Mouse (Mus musculus): ENCODE measurements around the gene Meis2. TPM values are rescaled to one million over a fixed set of nuclear protein-coding genes. Genes with fewer than 3 reads are reported as not detected.

Gene Meis2
- total RNA-seq, 2 experiments from 2014 or later, result 93.8 to 104 TPM

DNA sequence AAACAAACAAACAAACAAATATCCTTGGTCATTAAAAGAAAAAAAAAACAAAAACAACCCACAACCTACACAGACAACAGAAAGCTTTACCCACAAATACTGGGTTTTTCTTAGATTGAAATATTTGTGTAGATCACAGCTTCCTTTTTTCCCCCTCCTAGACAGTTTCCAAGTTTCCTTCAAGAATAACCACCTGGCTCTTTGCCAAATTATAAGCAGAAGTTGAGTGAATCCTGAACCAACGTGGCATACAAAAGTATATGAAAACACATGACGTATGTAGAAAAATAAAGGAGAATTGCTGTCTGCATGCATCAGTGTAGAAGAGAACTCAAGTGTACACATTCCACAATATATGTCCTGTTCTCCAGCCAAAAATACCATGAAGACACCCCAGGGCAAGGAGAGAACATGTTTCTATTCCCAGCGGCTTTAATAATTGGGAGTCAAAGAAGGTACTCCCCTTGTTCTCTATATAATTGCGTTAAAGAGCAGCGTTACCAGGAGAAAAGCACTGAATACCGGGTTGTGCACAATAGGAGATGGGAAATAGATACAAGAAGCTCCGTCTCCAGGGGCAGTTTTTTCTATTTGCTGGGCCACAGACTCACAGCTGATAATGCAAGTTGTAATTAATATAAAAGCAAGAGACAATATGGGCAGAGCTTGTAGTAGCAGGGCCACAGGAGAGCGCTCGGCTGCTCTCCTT lies 13.6 kb downstream of the Meis2 start:
- no peak for DNase-seq

DNA sequence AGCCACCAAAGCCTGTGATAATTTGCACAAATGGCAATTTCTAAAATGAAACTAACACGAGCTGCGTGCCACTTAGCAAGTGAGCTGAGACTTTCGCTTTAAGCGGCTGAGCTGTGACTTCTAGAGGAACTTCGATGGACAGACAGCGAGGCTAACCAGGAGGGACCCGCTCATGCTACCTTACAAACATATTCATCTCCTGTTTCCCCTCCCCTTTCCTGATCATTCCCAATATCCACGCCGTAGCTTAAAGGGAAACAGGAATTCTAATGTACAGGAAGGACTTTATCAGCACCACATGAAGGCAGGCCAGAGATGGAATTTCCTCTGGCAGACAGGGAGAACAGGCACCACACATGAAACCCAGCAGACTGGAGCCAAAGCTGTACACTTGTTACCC lies 15.9 kb downstream of the Meis2 start:
- DNase-seq, result no peak

DNA sequence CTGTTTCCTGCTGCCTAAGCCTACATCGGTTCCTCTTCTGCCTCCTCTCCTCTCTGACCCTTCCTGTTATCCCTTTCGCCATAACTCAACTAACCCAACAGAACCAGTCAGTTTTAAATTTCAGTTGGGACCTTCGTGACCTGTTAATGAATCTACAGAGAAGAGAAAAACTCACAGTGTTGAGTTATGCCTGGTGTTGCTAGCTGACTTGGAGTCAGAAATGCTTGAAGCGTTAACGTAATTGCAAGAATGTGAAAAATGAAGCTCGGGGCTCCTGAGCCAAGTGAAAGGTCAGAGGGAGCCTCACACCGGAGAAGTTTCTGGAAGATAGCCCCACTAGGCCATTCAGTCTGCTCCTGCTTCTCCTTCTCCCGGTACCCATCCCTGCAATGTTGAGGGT lies 18.3 kb downstream of the Meis2 start:
- DNase-seq, result no peak

DNA sequence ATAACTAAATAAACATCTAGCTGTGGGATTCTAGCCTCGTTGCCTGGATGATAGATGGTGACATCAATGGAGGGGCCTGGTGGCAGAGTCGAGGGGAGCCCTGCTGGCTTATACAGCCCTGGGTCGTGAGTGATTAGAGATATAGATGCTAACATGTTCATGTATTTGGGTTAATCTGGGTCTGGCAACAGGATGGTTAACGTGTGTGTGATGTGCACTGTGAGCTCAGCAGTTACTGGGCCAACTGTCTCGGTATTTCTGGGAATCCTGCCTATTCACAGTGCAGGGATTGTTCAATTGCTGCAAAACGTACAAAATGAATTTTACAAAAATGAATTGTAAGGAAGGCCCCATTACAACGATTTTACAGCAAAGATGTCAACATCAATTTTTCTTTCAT lies 20.6 kb downstream of the Meis2 start:
- no peak for DNase-seq

DNA sequence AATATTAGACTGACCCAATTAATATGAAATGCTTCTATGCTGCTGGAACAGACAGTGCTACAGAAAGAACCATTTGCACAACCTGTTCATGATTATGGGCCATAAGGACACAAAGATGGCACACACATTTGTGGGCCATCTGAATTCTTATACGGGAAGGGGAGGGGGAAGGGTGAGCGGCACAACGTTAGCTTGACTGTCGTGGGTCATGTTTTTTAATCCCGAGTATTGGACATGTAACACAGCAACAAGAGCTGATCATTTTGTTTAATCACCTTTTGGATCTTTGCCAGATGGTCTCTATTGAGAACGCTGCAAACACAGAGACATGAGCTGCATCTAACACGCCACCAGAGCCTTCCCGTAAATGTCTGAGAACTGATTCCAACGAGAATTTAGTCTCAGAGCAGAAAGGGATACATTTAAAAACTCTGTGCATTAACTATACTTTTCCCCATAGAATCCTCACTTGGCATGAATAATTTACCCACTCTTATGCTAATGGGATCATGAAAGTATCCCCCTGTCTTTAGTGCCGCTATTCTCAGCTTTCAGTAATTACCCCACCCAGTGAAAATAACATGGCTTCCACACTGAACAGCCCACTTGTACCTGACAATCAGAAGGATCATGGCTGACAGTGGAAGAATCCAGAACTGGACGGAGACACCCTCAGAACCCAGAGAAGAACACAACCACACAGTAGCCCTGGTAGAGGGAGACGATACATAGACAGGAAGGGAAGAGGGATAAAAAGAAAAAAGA lies 22.5 kb downstream of the Meis2 start:
- DNase-seq, result no peak

DNA sequence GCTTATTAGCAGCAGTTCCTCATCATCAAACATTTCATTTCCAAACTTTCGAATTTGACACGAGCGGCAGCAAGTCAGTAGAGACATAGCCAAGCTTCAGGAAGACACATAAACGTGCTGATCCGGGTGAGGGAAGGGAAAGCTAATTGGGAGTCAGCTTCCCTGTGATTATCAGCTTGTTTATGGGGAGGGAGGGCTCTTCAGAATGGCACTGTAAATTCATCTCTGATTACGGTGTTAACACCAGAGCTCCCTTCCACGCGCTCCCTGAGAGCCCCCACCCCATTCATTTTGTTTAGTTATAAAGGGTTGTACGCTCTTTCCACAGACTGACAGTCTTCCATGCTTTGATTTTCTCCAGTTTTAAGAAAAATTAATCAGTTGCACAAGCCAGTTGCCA lies 23.2 kb downstream of the Meis2 start:
- no peak for DNase-seq

DNA sequence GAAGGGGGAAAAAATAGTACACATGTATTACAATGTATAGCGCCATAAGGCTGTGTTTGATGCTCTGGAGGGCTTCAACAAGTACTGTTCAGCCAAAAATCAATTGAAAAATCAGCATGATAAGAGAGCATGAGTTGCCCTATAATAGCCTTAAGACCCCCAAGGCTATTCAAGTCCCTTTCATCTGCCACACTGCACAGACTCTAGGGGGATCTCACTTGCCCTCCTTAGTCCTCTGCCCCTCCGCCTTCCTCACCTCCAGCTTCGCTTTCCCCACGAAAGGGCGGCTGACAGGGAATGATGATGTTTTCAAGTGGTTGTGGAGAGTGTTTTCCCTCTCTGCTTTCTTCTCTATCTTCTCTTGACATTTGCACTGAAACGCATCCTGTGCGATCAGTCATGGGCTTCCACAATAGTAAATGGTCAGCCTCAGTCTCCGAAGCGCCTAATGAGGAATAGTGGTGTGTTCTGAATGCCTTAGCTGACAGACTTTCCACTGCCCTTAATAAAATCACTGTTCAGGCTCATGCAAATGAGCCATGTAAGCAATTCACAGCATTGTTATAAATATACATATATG lies 23.9 kb downstream of the Meis2 start:
- no peak for DNase-seq

DNA sequence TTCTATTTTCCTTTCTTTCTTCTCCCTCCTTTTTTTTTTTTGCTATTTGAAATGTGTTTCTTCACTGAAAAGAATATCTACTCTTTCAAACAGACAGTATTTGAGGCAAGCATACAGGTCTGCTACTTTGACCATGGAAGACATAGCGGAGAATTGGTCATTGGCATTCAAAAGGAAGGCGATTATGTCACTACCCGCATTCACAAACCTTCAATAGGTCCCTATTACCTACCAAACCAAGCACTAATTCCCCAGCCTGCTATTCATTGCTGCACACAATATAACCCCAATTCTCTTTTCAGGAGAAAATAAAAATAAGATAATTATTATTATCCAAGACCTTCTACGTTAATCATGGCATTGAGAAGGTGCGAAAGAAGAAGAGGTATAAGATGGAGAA lies 30.3 kb downstream of the Meis2 start:
- no peak for DNase-seq

DNA sequence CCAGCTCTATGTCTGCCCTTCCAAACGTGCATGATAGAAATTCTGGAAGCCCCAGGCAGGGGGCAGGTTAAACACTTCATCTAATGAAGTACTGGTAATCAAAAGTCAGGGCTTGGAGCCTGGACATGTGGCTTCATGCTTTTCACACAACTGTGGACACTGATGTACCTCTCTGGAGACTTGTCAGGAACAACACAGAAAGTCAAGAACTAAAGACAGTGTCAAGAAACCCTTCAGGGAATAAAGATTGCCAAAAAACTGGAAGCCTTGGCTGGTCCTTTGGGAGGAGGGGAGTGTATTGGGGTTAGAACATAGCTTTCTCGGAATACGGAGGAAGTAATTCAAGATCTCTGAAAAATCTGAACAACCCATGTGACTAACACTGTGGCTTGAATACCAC lies 37.5 kb downstream of the Meis2 start:
- DNase-seq, result no peak

DNA sequence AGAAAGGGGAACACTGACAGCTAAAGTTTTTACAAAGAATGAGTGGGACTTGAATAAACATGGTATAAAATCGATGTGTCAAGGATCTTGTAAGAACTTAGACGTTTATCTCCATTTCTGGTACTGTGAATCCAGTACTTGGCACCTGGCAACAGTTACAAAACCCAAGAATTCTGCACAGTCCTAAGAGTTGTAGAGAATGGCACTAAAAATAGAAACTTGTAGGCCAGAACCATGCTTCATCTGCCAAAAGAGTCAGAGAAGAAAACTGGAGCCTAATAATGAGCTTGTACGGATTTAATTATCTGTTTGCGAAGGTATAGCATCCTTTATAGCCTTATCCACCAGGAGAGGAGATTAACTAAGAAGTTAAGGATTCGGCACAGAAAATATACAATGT lies 42.8 kb downstream of the Meis2 start:
- DNase-seq, result no peak

DNA sequence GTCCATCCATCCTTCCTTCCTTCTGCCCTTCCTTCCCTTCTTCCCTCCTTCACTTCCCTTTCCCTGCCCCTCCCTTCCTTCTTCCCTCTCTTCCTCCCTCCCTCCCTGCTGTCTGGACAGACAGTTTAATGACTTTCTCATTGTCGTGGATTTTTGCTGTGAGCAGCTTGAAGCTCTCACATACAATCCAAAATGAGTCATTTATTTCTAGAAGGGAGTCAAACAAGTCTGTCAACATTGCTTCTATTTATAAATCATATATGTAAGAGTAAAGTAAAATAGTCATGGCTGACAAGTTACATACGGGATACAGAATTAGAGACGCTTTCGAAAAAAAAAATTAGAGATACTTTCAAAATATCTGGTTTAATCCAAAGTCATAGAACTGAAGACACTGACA lies 43.7 kb downstream of the Meis2 start:
- no peak for DNase-seq

DNA sequence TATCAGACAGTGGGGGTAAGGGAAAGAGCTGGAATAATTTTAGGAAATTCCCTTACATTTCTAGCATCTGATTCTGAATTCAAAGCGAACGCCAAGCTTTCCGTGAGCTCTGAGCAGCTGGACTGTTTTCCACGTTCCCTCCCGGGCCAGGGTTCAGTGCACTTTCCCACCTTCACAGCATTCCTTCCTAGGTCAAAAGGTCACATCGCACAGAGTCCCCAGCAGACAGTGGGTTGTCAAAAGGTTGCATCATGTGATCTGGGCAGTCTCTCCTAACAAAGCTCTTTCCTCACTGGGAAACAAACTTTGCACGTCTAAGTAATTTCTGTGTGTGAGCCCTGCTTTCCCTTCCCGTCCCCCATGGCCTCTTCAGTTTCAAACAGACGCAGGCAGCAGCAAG lies 44.6 kb downstream of the Meis2 start:
- DNase-seq, result peak; percentile 30

DNA sequence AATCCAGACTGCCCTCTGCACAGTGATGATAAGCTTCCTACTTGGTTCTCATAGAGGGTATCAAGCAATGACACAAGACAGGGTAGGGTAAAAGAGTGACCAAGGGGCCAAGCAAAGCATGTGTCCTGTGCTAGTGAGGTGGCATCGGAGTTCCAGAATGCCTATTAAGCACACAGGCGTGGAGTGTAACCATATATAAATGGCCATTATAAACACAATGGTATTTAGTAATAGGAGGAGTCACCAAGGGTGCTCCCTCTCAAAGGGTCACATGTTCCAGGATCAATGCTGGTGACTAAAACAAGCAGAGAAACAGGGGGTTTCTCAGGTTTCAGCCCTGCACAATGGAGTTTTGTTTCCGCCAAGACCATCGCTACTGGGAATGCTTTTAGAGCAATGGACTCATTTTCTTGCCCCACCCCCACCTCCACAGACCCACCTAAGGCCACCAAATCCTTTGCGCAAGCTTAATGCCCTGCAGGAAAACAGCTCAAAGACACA lies 45.1 kb downstream of the Meis2 start:
- no peak for DNase-seq

DNA sequence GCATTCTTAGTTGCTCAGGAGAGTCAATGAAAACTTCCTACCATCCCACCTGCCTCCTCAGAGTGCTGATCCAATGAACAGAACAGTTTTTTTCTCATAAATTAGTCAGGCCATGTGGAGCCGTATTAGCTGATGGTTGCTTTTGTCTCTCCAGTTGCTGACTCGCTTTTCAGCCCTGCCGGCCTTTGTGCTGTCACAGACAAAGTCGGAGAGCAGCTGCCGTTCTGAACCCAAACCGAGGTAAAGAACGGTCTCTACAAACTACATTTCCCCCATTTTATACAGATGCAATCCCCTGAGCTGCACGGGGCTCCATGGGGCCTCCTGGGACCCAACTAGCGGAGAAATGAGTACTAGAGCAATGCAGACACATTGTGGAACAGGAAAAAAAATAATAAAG lies 45.7 kb downstream of the Meis2 start:
- DNase-seq, result no peak

DNA sequence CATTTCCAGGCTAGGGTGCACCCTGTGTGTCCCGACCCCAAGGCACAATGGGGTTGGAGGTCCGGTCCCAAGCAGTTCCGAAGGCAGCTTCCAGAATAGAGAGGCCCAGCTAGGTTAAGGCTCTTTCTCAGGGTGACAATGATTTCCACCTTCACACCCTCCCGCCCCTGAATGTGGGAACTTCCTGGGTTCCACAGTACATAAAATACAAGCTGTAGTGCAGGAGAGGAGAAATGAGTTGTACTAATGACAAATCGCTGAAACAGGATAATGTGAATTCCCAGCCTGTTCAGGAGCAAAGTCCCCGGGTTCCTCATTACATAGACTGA lies 46.2 kb downstream of the Meis2 start:
- DNase-seq, result no peak

DNA sequence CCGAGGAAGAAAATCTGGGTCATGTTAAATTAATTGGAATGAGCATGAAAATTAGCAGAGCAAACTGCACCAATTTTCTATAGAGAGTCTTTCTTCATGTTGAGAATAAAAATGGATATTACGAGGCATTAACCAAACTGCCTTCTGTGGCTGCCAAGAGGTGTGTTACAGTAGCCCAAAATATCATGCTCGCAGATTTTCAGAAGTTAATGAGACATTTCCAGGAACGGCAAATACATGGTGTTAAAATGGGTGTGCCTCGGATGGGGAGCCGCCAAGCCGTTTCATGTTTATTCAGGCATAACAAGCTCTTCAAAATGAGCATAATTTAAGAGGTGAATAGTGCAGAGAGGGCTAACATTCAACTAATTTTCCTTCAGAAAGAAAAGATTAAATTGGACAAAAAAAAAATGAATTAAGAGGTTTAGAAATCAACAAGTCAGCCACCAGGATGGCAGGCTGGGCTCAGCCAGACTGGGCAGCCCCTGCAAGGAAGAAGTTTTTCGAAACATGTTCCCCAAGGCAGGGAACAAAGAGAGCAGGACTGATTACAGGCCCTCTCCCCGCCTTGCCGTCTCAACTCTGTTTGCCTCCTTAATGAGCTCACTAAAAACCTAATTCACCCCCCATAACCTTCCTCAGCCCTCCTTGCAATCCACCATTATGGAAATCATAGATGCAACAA lies 46.7 kb downstream of the Meis2 start:
- no peak for DNase-seq

DNA sequence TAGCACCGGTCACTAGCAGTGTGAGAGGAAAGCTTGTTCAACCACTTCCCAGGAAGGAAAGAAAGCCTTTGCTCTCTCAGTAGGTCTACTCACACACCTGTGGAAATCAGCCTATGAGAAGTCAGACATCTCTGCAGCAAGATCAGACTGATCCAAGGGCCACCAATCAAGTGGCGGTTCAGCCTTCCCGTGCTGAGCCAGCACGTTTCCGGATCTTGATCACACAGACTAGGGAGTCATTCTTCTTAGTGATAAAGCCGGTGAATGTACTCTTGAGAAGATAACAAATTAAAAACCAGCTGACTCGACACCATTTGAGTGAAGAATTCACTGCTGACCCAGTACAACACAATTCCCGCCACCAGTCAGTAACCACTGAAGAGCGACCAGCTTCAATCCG lies 50.1 kb downstream of the Meis2 start:
- no peak for DNase-seq

DNA sequence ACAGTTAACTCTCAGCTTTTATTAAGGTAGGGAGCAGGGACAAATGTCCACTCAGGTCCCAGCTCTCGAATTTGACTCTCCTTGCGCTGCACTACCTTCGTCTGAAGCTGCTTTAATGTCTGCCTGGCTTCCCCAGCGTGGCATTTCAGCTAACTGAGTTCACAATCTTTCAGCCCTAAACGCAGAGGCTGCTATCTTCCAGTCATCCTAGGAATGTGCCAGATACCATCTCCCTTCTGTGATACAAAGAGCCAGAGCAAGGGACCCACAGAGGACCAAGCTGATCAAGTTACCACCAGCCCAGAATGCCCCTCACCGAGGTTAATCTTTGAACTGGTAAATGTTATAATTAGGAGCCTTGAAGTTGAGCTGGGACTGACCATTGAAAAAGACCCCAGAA lies 55.2 kb downstream of the Meis2 start:
- no peak for DNase-seq

DNA sequence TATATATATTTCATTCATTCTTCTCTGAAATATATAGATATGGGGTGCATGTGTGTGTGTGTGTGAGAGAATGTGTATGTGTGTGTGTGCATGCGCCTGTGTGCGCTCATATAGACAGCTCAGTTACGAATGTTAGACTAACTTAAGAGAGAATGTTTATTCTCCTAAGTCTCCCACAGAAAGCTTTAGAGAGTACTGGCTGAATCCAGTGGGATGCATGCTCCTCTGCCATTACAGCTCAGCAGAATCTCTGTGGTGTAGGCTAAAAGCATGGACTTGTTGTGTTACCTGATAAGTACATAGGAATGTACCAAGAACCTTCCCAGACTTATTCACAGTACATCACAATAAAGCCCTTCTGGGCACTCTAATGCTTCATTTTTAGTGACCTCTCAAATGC lies 55.6 kb downstream of the Meis2 start:
- DNase-seq, result no peak

DNA sequence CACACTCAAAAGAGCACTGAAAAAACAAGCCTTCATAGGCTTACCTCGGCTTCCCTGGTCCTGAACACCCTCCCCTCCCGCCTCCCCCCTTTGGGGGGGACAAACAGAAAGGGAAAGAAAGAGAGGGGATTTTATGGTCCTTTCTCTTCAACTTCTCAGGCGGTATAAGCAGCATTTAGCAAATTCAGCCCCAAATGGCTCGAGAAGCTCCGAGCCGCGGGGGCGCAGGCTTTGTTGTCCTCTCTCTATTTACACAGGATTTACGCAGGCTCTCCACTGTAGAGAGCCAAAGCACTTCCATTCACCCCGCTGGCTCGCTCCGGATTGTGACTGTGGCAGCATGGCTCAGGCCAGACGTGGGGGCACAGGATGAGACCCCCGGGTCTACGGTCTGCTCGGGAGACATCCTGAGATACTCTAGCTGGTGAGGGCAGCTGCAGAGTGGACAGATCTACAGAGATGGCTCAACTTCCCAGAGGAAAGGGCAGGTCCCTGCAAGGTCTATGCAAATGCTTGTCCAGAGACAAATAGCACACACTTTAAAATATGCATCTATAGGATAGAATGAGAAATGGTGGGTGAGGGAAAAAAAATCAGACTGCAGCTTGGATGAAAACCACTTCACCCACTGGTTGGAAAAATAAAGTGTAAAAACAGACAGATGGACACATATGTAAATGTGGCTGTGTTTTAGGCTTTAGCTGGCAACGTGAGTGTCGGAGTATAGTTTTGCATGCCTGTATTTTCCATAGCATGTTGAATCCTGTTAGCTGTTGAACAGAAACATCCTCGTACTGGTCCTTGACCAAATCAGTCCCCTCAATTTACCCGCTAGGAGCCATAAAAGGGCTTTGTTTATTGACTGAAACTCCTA lies 56.3 kb downstream of the Meis2 start:
- DNase-seq, result no peak

DNA sequence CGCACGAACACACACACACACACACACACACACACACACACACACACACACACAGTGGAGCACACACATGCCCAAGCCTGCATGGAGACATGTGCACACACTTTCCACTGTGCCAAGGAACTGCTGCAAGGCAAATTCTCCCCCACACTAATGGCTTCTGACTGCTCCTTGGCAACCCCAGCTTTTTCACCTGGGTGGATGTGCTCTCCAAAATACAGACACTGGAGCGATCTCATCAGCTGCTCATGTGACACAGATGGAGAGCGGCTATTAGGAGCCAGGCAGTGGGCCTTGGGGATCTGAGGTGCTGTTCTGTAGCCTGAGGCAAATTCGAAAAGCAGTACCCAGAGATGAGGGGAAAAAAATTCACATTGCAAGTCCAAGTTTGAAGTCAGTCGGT lies 63.3 kb downstream of the Meis2 start:
- no peak for DNase-seq

Measured in adrenal gland, postnatal 10 days (tissue).